Mouse (Mus musculus) hindbrain, embryonic 13.5 days (tissue): ENCODE data around the gene Chchd6. TPM values are rescaled to one million over a fixed set of nuclear protein-coding genes. Genes with fewer than 3 reads are reported as not detected.

Source experiments
- ATAC-seq: fragments of 200-750 bp; cut with Nextera tagmentation; 2 replicates; pipeline ENCODE4 v1.8.0; 2017; ENCODE audit warnings: moderate TSS enrichment; ENCODE audit not compliant: low FRiP score
- H3K27ac ChIP-seq: fragments of 300-500 bp; sonication (generic); 2 replicates; pipeline ENCODE4 v1.5.1; 2015; ENCODE audit warnings: inconsistent platforms, mild to moderate bottlenecking, moderate library complexity
- H3K27me3 ChIP-seq: fragments of 300-500 bp; sonication (generic); 2 replicates; pipeline ENCODE4 v1.6.1; 2015; ENCODE audit warnings: mild to moderate bottlenecking, inconsistent platforms
- H3K36me3 ChIP-seq: fragments of 300-500 bp; sonication (generic); 2 replicates; pipeline ENCODE4 v1.6.1; 2015; ENCODE audit warnings: mild to moderate bottlenecking, inconsistent platforms
- H3K4me1 ChIP-seq: fragments of 300-500 bp; sonication (generic); replicated peaks from 2 replicates; pipeline ENCODE4 v1.6.1; 2015; ENCODE audit warnings: inconsistent platforms
- H3K4me2 ChIP-seq: fragments of 300-500 bp; sonication (generic); 2 replicates; pipeline ENCODE4 v1.6.1; 2015; ENCODE audit warnings: inconsistent platforms, mild to moderate bottlenecking, moderate library complexity
- H3K4me3 ChIP-seq: fragments of 300-500 bp; sonication (generic); 2 replicates; pipeline ENCODE4 v1.5.1; 2015; ENCODE audit warnings: mild to moderate bottlenecking, inconsistent platforms
- H3K9ac ChIP-seq: fragments of 300-500 bp; sonication (generic); 2 replicates; pipeline ENCODE4 v1.6.1; 2015; ENCODE audit warnings: mild to moderate bottlenecking, inconsistent platforms
- H3K9me3 ChIP-seq: fragments of 300-500 bp; sonication (generic); 2 replicates; pipeline ENCODE4 v1.6.1; 2016; ENCODE audit warnings: inconsistent platforms
- WGBS: fragments of 180-500 bp; shearing (Covaris S2); methylation state at CpG from one replicate; pipeline ENCODE4 v1.1.7; 2015; 5-methylcytosine and 5-hydroxymethylcytosine counted together
- polyA plus RNA-seq: library from polyadenylated mRNA; unstranded; fragments of >200 nt; fragmentation: Nextera tagmentation; extraction: Ambion mirVana; gene quantifications from 2 replicates; pipeline ENCODE4 v1.2.1, GENCODE M21; 2015

Gene Chchd6
- polyA plus RNA-seq, 1 experiment from 2014 or later, result 126 TPM

DNA sequence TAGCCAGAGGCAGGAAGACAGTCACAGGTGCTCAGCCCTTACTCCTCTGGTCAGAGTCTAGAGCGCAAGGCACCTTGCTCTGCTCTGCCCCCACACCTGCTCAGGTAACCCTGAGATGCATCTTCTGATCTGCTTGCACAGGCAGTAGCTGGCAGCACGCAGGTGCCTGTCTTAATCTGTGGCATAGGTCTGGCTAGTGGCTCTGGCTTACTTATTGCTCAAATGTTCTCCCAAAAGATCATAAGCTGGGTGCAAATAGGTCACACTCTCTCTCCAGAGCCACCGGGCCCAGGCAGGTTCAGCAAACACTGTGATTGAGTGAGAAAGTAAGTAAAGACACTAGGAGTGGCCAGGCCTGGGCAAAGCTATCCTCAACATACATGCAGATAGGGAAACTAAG is 236.3 kb downstream of the Chchd6 start:
- peak overlapping the region; percentile 100 for H3K9ac ChIP-seq
- peak overlapping the region; percentile 93 for H3K4me2 ChIP-seq
- peaks cover 79% of the 10 kb centered on the region for H3K4me1 ChIP-seq
- peak overlapping the region; percentile 91; the same call in 1 of the 2 replicates for H3K27ac ChIP-seq
- H3K36me3 ChIP-seq, result peaks cover 32% of the 10 kb centered on the region
- H3K4me3 ChIP-seq, result peak overlapping the region; percentile 98
- peaks cover 6% of the 10 kb centered on the region; the same call in 1 of the 2 replicates for H3K27me3 ChIP-seq
- no peaks in the 10 kb centered on the region for H3K9me3 ChIP-seq
- ATAC-seq, result no peak
- 93% methylated on average over 3 of the region's 3 CpGs for WGBS

DNA sequence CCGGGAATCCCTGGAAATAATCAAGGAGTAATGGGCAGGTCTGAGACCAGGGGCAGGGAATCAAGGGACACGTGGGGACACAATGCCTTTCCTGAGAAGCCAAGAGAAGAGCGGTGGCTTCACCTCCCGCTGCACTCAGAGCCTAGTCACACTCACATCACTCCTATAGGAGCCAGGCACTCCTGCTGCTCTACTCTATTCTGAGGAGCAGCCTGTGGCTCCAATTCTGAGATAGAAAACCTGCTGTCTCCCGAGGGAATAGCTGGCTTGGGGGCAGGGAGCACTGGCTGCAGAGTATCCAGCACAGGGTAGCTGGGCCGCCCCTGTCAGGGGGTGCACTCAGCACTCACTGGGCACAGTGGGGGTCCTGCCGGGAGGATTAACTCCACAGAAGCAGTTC is 239.8 kb downstream of the Chchd6 start:
- 29% methylated on average over 7 of the region's 7 CpGs for WGBS
- Histone ChIP-seq H3K4me3 (no peak overlapping the region), H3K9ac (peak overlapping the region; percentile 60), H3K4me2 (peak overlapping the region; percentile 23; the same call in 1 of the 2 replicates), H3K4me1 (peaks cover 100% of the 10 kb centered on the region), H3K9me3 (no peaks in the 10 kb centered on the region), H3K27me3 (no peaks in the 10 kb centered on the region), H3K27ac (peak overlapping the region; percentile 31; the same call in 1 of the 2 replicates), H3K36me3 (peaks cover 56% of the 10 kb centered on the region)
- no peak for ATAC-seq

- Histone ChIP-seq H3K4me1 (peaks cover 100% of the 10 kb centered on the region), H3K4me2 (no peak overlapping the region), H3K4me3 (no peak overlapping the region), H3K36me3 (peaks cover 66% of the 10 kb centered on the region), H3K9me3 (no peaks in the 10 kb centered on the region), H3K9ac (peak overlapping the region; percentile 46; the same call in 1 of the 2 replicates), H3K27ac (no peak overlapping the region), H3K27me3 (no peaks in the 10 kb centered on the region)
- 86% methylated on average over 12 of the region's 12 CpGs for WGBS
- ATAC-seq, result no peak
Observed at GRCm38 (mm10) chr6:89354726-89355125, 240.7 kb downstream of the Chchd6 start.

DNA sequence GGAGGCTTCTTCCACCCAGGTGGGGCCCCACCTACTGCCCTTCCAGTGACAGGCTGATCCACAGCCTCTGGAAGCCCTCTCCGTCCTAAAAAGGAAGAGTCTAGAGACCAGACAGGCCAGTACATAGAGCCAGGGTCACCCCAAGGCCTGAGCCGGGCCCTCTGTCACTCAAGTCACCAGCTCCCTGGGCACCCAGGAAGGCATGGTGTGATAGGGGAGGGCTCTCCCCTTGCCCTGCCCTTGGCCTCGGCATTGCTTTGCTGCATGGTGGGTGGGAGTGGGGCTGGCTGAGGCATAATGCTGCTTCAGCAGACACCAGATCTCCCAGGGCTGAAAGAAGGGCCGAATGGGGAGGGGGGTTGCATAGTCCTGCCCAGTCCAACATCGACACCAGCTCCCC is 241.4 kb downstream of the Chchd6 start:
- no peaks in the 10 kb centered on the region for H3K27me3 ChIP-seq
- WGBS, result 78% methylated on average over 5 of the region's 5 CpGs
- peaks cover 72% of the 10 kb centered on the region for H3K36me3 ChIP-seq

GRCm38 (mm10) chr6:89353101-89353500 is 242.4 kb downstream of the Chchd6 start:
- H3K4me3 ChIP-seq, result no peak overlapping the region
- no peaks in the 10 kb centered on the region for H3K9me3 ChIP-seq
- no peak overlapping the region for H3K4me2 ChIP-seq
- 68% methylated on average over 8 of the region's 8 CpGs for WGBS
- no peak for ATAC-seq
- H3K4me1 ChIP-seq, result peaks cover 100% of the 10 kb centered on the region
- H3K27me3 ChIP-seq, result no peaks in the 10 kb centered on the region
- peak overlapping the region; percentile 15; the same call in 1 of the 2 replicates for H3K27ac ChIP-seq
- H3K36me3 ChIP-seq, result peaks cover 81% of the 10 kb centered on the region
- no peak overlapping the region for H3K9ac ChIP-seq

More for the DNA sequence above, 241.4 kb downstream of the Chchd6 start:
- Histone ChIP-seq H3K4me3 (no peak overlapping the region), H3K4me2 (no peak overlapping the region), H3K9me3 (no peaks in the 10 kb centered on the region), H3K4me1 (peaks cover 100% of the 10 kb centered on the region), H3K9ac (peak overlapping the region; percentile 46), H3K27ac (peak overlapping the region; percentile 30; the same call in 1 of the 2 replicates)
- ATAC-seq, result no peak

DNA sequence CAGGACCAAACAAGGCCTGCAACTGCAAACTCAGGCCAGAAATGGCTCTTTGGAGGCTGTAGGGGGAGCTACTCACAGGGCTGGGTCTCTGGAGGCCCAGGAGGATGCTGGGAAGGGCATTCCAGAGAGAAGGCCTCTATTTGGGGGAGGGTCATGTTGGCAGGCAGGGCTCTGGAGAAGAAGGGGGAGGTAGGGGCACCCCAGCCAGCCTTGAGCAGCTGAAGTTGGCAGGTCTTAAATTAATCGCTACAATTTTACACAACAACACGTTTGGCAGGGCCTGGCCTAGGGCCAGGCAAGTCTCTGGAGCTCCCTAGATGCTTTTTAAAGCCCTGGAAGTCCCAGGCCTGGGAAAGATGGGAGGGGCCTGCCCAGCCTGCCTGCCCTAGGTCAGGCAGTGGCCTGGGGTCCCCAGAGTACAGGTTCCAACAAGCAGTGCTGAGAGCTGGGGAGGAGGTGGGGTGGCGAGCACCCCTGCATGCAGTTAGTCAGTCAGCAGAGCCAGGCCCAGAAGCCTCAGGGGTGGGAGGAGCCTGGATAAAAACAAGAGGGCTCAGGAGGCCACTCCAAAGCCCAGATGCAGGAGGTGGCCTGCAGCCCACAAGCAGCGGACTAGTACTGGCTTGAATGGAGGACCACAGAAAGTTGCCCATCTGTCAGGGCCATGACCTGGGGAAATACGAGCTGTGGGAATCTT is 243.9 kb downstream of the Chchd6 start:
- 8% methylated on average over 5 of the region's 5 CpGs for WGBS
- peak overlapping the region; percentile 51 for H3K9ac ChIP-seq
- H3K27me3 ChIP-seq, result no peaks in the 10 kb centered on the region
- peak overlapping the region; percentile 75 for H3K27ac ChIP-seq
- peaks cover 88% of the 10 kb centered on the region for H3K36me3 ChIP-seq
- no peak overlapping the region for H3K4me2 ChIP-seq
- peak; percentile 79 for ATAC-seq
- H3K4me3 ChIP-seq, result no peak overlapping the region
- H3K4me1 ChIP-seq, result peaks cover 88% of the 10 kb centered on the region
- H3K9me3 ChIP-seq, result no peaks in the 10 kb centered on the region

DNA sequence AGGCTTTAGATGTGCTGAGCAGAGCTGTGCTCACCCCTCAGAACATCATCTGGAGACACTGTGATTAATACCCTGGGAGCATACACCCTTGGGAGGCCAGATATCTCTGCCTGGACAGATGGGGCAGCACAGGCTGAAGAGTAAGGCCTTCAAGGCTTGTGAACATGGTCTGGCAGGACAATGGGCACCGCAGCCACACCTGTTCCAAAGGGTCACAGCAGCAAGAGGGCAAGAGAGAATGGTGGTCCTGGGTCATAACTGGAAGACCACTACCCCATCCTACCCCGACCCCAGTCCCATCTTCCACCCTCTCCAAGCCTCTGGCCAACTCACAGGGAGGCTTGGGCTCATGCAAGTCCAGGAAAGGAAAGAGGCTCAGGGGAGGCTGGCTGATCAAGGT is 244.9 kb downstream of the Chchd6 start:
- H3K27me3 ChIP-seq, result no peaks in the 10 kb centered on the region
- WGBS, result 100% methylated on average over 2 of the region's 2 CpGs
- H3K4me2 ChIP-seq, result no peak overlapping the region
- 0 out of 2 replicates have a peak overlapping the region, but pooled peaks have one; percentile 8 for H3K9ac ChIP-seq
- H3K9me3 ChIP-seq, result no peaks in the 10 kb centered on the region
- no peak for ATAC-seq
- H3K4me1 ChIP-seq, result peaks cover 85% of the 10 kb centered on the region
- peaks cover 82% of the 10 kb centered on the region for H3K36me3 ChIP-seq
- peak overlapping the region; percentile 75 for H3K27ac ChIP-seq
- H3K4me3 ChIP-seq, result no peak overlapping the region

- no peak for ATAC-seq
- Histone ChIP-seq H3K9ac (0 out of 2 replicates have a peak overlapping the region, but pooled peaks have one; percentile 8), H3K27me3 (no peaks in the 10 kb centered on the region), H3K9me3 (no peaks in the 10 kb centered on the region), H3K4me1 (peaks cover 85% of the 10 kb centered on the region), H3K4me3 (no peak overlapping the region), H3K4me2 (no peak overlapping the region), H3K36me3 (peaks cover 77% of the 10 kb centered on the region), H3K27ac (no peak overlapping the region)
- 58% methylated on average over 1 of the region's 1 CpGs for WGBS
Observed at GRCm38 (mm10) chr6:89350037-89350515, 245.4 kb downstream of the Chchd6 start.

- no peaks in the 10 kb centered on the region for H3K9me3 ChIP-seq
- no peak overlapping the region for H3K4me3 ChIP-seq
- ATAC-seq, result no peak
- H3K27me3 ChIP-seq, result no peaks in the 10 kb centered on the region
- H3K27ac ChIP-seq, result no peak overlapping the region
- H3K36me3 ChIP-seq, result peaks cover 70% of the 10 kb centered on the region
- no peak overlapping the region for H3K9ac ChIP-seq
- 78% methylated on average over 9 of the region's 9 CpGs for WGBS
- H3K4me1 ChIP-seq, result peaks cover 79% of the 10 kb centered on the region
- H3K4me2 ChIP-seq, result no peak overlapping the region
Observed at GRCm38 (mm10) chr6:89348363-89348762, 247.1 kb downstream of the Chchd6 start.

GRCm38 (mm10) chr6:89347792-89348191 is 247.7 kb downstream of the Chchd6 start:
- H3K36me3 ChIP-seq, result peaks cover 70% of the 10 kb centered on the region
- H3K4me2 ChIP-seq, result no peak overlapping the region
- peaks cover 73% of the 10 kb centered on the region for H3K4me1 ChIP-seq
- ATAC-seq, result no peak
- no peak overlapping the region for H3K4me3 ChIP-seq
- H3K27me3 ChIP-seq, result no peaks in the 10 kb centered on the region
- H3K9me3 ChIP-seq, result no peaks in the 10 kb centered on the region
- H3K27ac ChIP-seq, result no peak overlapping the region
- no peak overlapping the region for H3K9ac ChIP-seq
- WGBS, result 80% methylated on average over 1 of the region's 1 CpGs

DNA sequence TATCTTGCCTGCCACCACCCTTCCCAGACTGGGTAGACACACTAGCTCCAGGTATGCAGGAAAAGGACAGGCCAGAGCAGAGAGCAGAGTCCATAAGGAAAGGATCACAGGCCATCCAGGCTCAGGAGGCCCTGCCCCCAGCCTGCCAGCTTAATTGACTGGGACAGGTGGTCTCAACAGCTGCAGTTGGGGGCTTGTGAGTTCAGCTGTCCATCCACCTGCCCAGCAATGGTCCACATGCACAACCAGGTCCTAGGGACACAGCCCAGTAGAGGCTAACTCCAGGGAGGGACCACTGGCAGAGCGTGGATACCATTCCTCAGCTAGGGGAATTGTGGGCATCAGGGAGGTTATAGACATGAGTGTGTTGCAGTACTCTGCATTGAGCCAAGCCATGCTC is 249.6 kb downstream of the Chchd6 start:
- no peaks in the 10 kb centered on the region for H3K27me3 ChIP-seq
- H3K4me3 ChIP-seq, result no peak overlapping the region
- H3K9ac ChIP-seq, result peak overlapping the region; percentile 26; the same call in 1 of the 2 replicates
- 91% methylated on average over 1 of the region's 1 CpGs for WGBS
- H3K27ac ChIP-seq, result peak overlapping the region; percentile 58; the same call in 1 of the 2 replicates
- H3K4me1 ChIP-seq, result peaks cover 54% of the 10 kb centered on the region
- ATAC-seq, result no peak
- H3K4me2 ChIP-seq, result no peak overlapping the region
- H3K36me3 ChIP-seq, result peaks cover 81% of the 10 kb centered on the region
- H3K9me3 ChIP-seq, result no peaks in the 10 kb centered on the region

DNA sequence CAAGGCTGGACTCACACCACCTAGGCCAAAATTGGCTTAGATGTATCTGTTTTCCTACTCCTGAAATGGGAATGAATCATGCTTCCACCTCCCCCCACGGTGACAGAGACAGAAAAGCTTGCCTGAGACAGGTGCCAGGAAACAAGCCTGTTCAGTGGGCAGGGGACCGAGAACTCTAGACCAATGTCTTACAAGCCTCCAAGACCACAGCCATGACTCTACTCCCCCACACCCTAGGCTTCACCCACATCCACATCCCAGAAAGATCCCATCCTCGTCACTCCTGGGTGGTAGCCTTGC is 250.0 kb downstream of the Chchd6 start:
- Histone ChIP-seq H3K27ac (peak overlapping the region; percentile 58), H3K27me3 (no peaks in the 10 kb centered on the region), H3K4me2 (no peak overlapping the region), H3K36me3 (peaks cover 81% of the 10 kb centered on the region), H3K9ac (peak overlapping the region; percentile 26; the same call in 1 of the 2 replicates), H3K4me3 (no peak overlapping the region), H3K9me3 (no peaks in the 10 kb centered on the region), H3K4me1 (peaks cover 49% of the 10 kb centered on the region)
- ATAC-seq, result no peak
- WGBS, result 87% methylated on average over 3 of the region's 3 CpGs
